Mouse (Mus musculus) heart, postnatal 0 days (tissue): ENCODE results near the gene Klhl42.
A peak's percentile ranks its signal among the peaks of the same experiment; 100 is the strongest.

Source experiments
- CTCF ChIP-seq: IDR thresholded peaks from 2 replicates; pipeline ENCODE4 v1.5.1; 2016; ENCODE audit warnings: antibody characterized with exemption, control low read depth, low read depth
- EP300 ChIP-seq: IDR thresholded peaks from 2 replicates; pipeline ENCODE4 v1.6.1; 2016; ENCODE audit warnings: antibody characterized with exemption, low read depth

GRCm38 (mm10) chr6:147097346-147097929 is 6.3 kb downstream of the Klhl42 start:
- TF ChIP-seq EP300: no peak
- peak; percentile 21; the same call in 1 of the 2 replicates for TF ChIP-seq CTCF
